Mouse (Mus musculus): ENCODE results near the gene Anks6. TPM values are rescaled to one million over a fixed set of nuclear protein-coding genes. Genes with fewer than 3 reads are reported as not detected.

The Anks6 gene
- 2.0 and 2.5 TPM in 2 replicates for polyA plus RNA-seq (2012; rRNA removed)

- no peaks in the 10 kb centered on the region for H3K36me3 ChIP-seq (ENCODE audit: control insufficient read depth, insufficient read depth, low read length)
- WGBS, result 5% methylated on average over 83 of the region's 86 CpGs
- H3K27me3 ChIP-seq (ENCODE audit: control insufficient read depth, insufficient read depth, low read length), result peaks cover 3% of the 10 kb centered on the region; the same call in 1 of the 2 replicates
- peaks cover 7% of the 10 kb centered on the region for H3K4me1 ChIP-seq (replicated peaks; ENCODE audit: control insufficient read depth, insufficient read depth, low read length)
- DNase-seq, result peak; percentile 28
- peak within 1 kb of the TSS; percentile 36 for H3K4me3 ChIP-seq (ENCODE audit: control insufficient read depth, insufficient read depth, low read length)
- TF ChIP-seq CTCF (IDR thresholded peaks at IDR 0.05; ENCODE audit: borderline replicate concordance, control insufficient read depth, extremely low read depth, insufficient read depth, low read length, poor library complexity), result no peak
- TF ChIP-seq POLR2A (IDR thresholded peaks at IDR 0.05; ENCODE audit: control insufficient read depth, extremely low read depth, insufficient read depth, low read length, poor library complexity), result no peak
- no peak within 1 kb of the TSS for H3K27ac ChIP-seq (ENCODE audit: control insufficient read depth, insufficient read depth, low read length)
Observed at GRCm38 (mm10) chr4:47056791-47057509, at the start of gene Anks6. Gene Anks6 (minus strand): TSS chr4:47057427.

GRCm38 (mm10) chr4:47103561-47103960, 46.3 kb upstream of the Anks6 start:
- WGBS, result 96% methylated on average over 10 of the region's 10 CpGs
- DNase-seq, result no peak
- no peak overlapping the region for H3K27ac ChIP-seq (ENCODE audit: control insufficient read depth, insufficient read depth, low read length)

GRCm38 (mm10) chr4:47093647-47094046, 36.4 kb upstream of the Anks6 start:
- no peak for DNase-seq
- Histone ChIP-seq H3K27me3 (ENCODE audit: control insufficient read depth, insufficient read depth, low read length) (no peaks in the 10 kb centered on the region), H3K4me1 (replicated peaks; ENCODE audit: control insufficient read depth, insufficient read depth, low read length) (peaks cover 20% of the 10 kb centered on the region), H3K4me3 (ENCODE audit: control insufficient read depth, insufficient read depth, low read length) (no peak overlapping the region), H3K36me3 (ENCODE audit: control insufficient read depth, insufficient read depth, low read length) (no peaks in the 10 kb centered on the region), H3K27ac (ENCODE audit: control insufficient read depth, insufficient read depth, low read length) (no peak overlapping the region)
- TF ChIP-seq POLR2A (IDR thresholded peaks at IDR 0.05; ENCODE audit: control insufficient read depth, extremely low read depth, insufficient read depth, low read length, poor library complexity) (no peak), CTCF (IDR thresholded peaks at IDR 0.05; ENCODE audit: borderline replicate concordance, control insufficient read depth, extremely low read depth, insufficient read depth, low read length, poor library complexity) (no peak)
- 97% methylated on average over 6 of the region's 6 CpGs for WGBS

More at GRCm38 (mm10) chr4:47103561-47103960, 46.3 kb upstream of the Anks6 start:
- no peaks in the 10 kb centered on the region for H3K4me1 ChIP-seq (replicated peaks; ENCODE audit: control insufficient read depth, insufficient read depth, low read length)
- H3K36me3 ChIP-seq (ENCODE audit: control insufficient read depth, insufficient read depth, low read length), result peaks cover 7% of the 10 kb centered on the region
- H3K27me3 ChIP-seq (ENCODE audit: control insufficient read depth, insufficient read depth, low read length), result no peaks in the 10 kb centered on the region
- TF ChIP-seq CTCF (IDR thresholded peaks at IDR 0.05; ENCODE audit: borderline replicate concordance, control insufficient read depth, extremely low read depth, insufficient read depth, low read length, poor library complexity), result no peak
- no peak for TF ChIP-seq POLR2A (IDR thresholded peaks at IDR 0.05; ENCODE audit: control insufficient read depth, extremely low read depth, insufficient read depth, low read length, poor library complexity)
- no peak overlapping the region for H3K4me3 ChIP-seq (ENCODE audit: control insufficient read depth, insufficient read depth, low read length)

GRCm38 (mm10) chr4:47093161-47093560, 35.9 kb upstream of the Anks6 start:
- H3K36me3 ChIP-seq (ENCODE audit: control insufficient read depth, insufficient read depth, low read length), result no peaks in the 10 kb centered on the region
- WGBS, result 97% methylated on average over 9 of the region's 9 CpGs
- no peak overlapping the region for H3K27ac ChIP-seq (ENCODE audit: control insufficient read depth, insufficient read depth, low read length)
- no peak for DNase-seq
- H3K4me3 ChIP-seq (ENCODE audit: control insufficient read depth, insufficient read depth, low read length), result no peak overlapping the region
- no peak for TF ChIP-seq CTCF (IDR thresholded peaks at IDR 0.05; ENCODE audit: borderline replicate concordance, control insufficient read depth, extremely low read depth, insufficient read depth, low read length, poor library complexity)
- no peak for TF ChIP-seq POLR2A (IDR thresholded peaks at IDR 0.05; ENCODE audit: control insufficient read depth, extremely low read depth, insufficient read depth, low read length, poor library complexity)
- H3K27me3 ChIP-seq (ENCODE audit: control insufficient read depth, insufficient read depth, low read length), result no peaks in the 10 kb centered on the region
- peaks cover 19% of the 10 kb centered on the region for H3K4me1 ChIP-seq (replicated peaks; ENCODE audit: control insufficient read depth, insufficient read depth, low read length)

- TF ChIP-seq POLR2A (IDR thresholded peaks at IDR 0.05; ENCODE audit: control insufficient read depth, extremely low read depth, insufficient read depth, low read length, poor library complexity) (no peak), CTCF (IDR thresholded peaks at IDR 0.05; ENCODE audit: borderline replicate concordance, control insufficient read depth, extremely low read depth, insufficient read depth, low read length, poor library complexity) (no peak)
- DNase-seq, result peak; percentile 22
- H3K27me3 ChIP-seq (ENCODE audit: control insufficient read depth, insufficient read depth, low read length), result no peaks in the 10 kb centered on the region
- under 1% methylated on average over 21 of the region's 21 CpGs for WGBS
- peak overlapping the region; percentile 77 for H3K4me3 ChIP-seq (ENCODE audit: control insufficient read depth, insufficient read depth, low read length)
- no peak overlapping the region for H3K27ac ChIP-seq (ENCODE audit: control insufficient read depth, insufficient read depth, low read length)
- H3K4me1 ChIP-seq (replicated peaks; ENCODE audit: control insufficient read depth, insufficient read depth, low read length), result peaks cover 14% of the 10 kb centered on the region
- no peaks in the 10 kb centered on the region for H3K36me3 ChIP-seq (ENCODE audit: control insufficient read depth, insufficient read depth, low read length)
Observed at GRCm38 (mm10) chr4:47092387-47093021, 35.3 kb upstream of the Anks6 start.

GRCm38 (mm10) chr4:47091493-47092386, 34.5 kb upstream of the Anks6 start, which contains the start of gene Galnt12:
Gene Galnt12 (plus strand): TSS chr4:47091909.
- peak within 1 kb of the TSS; percentile 77 for H3K4me3 ChIP-seq (ENCODE audit: control insufficient read depth, insufficient read depth, low read length)
- H3K27ac ChIP-seq (ENCODE audit: control insufficient read depth, insufficient read depth, low read length), result no peak within 1 kb of the TSS
- peaks cover 14% of the 10 kb centered on the region for H3K4me1 ChIP-seq (replicated peaks; ENCODE audit: control insufficient read depth, insufficient read depth, low read length)
- H3K27me3 ChIP-seq (ENCODE audit: control insufficient read depth, insufficient read depth, low read length), result no peaks in the 10 kb centered on the region
- no peaks in the 10 kb centered on the region for H3K36me3 ChIP-seq (ENCODE audit: control insufficient read depth, insufficient read depth, low read length)
- WGBS, result under 1% methylated on average over 73 of the region's 74 CpGs
- TF ChIP-seq CTCF (IDR thresholded peaks at IDR 0.05; ENCODE audit: borderline replicate concordance, control insufficient read depth, extremely low read depth, insufficient read depth, low read length, poor library complexity) (no peak), POLR2A (IDR thresholded peaks at IDR 0.05; ENCODE audit: control insufficient read depth, extremely low read depth, insufficient read depth, low read length, poor library complexity) (peak; percentile 77)
- peak; percentile 63 for DNase-seq

All from thymus, adult 2 months (tissue).